Mouse (Mus musculus) kidney, adult 2 months (tissue): Measurements from ENCODE around the gene Btrc.

Experiments used
- CTCF ChIP-seq: fragments of 200-500 bp; conservative IDR thresholded peaks from 2 replicates; pipeline ENCODE4 v1.5.1; 2011; ENCODE audit warnings: low read depth, mild to moderate bottlenecking, control low read depth, low read length, moderate library complexity, mixed read lengths; ENCODE audit not compliant: insufficient read depth, insufficient read length
- POLR2A ChIP-seq: fragments of 200-500 bp; IDR thresholded peaks from one replicate; pipeline ENCODE4 v1.6.1; 2011; ENCODE audit warnings: low read depth, low read length, control low read depth

DNA sequence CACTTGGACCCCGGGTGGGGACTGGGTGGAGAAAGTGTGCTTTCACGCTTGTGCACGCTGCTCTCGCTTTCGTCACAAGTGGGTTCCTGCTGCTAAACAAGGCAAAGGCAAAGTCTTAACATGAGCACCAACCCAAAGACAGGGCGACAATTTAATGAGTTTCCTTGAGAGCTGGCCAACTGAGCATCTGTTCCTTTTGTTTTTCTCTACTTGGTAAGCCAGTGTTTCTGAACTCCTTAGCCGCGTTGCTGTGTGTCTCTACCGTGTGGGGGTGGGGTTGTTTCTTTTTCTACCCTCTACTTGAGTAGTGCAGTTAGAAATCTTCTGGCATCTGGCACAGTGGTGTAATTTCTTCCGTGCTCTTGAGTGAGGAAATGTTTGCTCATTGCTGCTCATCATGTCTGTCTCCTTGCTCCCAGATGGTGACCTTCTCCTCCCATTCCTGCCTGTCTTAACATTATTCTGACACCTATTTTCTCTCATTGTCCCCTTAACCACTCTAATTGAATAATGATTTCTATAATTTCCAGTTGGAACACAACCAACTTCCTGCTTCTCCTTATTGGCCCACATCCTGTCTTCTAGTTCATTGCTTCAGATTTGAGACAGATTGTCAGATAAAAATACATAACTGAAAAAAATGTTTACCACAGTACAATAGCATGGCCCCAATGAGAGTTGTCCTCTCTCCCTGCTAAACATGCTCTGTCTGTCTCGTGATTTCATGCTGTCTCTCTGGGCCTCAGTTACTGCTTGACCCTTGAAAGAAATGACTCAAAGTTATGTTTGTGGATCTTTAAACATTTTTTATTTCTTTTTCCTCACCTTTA lies 109.4 kb downstream of the Btrc start:
- no peak for TF ChIP-seq CTCF
- no peak for TF ChIP-seq POLR2A
